ENCODE assay signal across 7 mouse cellular contexts in the genomic region with DNA sequence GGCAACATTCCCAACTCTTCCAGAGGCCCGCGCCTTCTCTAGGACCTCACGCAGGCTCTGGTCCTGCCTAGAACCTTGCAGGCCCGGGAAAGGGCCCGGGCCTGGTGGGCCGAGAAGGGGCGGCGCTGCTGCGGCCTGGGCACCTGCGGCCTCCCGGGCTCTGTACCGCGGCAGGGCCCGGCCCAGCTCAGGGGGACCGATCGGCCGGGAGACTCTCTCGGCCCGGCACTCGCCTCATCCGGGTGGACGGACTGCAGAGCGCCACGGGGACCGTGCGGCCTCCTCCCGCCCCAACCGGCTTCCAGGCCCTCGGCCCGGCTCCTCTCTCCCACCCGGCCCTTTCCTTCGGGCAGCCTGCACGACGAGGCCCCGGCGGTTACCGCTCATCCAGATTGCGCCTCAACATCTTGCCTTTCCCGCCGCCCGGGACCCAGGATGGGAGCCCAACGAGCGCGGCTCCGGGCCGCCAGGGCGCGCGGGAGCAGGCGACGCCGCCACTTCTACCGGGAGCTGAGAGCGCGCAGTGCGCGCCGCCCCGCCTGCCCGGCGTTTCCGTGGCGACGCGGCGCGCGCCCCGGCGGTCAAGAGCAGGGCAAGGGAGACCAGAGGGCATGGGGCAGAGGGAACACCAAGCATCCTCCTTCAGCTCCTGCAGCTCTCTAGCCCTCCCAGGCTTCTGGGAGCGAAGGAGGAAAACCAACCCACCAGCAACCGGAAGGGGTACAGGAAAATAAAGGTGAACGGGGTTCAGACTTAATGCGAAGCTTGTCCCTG. TPM values are rescaled to one million over a fixed set of nuclear protein-coding genes. Genes with fewer than 3 reads are reported as not detected.
DNase-seq lines count a peak whose midpoint lies in the region; ATAC-seq and TF ChIP-seq lines count a peak whose summit lies in the region.

Gene Fam92a (minus strand): TSS at position 698 of the 774 bp plus-strand sequence.

- no peaks in the 10 kb centered on the region; the same call in 1 of the 2 replicates for H3K36me3 ChIP-seq in intestine, postnatal 0 days (ENCODE audit: control insufficient read depth, insufficient read depth)
- H3K36me3 ChIP-seq in limb, embryonic 11.5 days (ENCODE audit: control insufficient read depth, insufficient read depth, low read length), result no peaks in the 10 kb centered on the region
- peaks cover 15% of the 10 kb centered on the region for H3K36me3 ChIP-seq in midbrain, embryonic 13.5 days

- H3K27ac ChIP-seq in intestine, postnatal 0 days (ENCODE audit: low read depth, low read length), result peak within 1 kb of the TSS; percentile 65
- H3K27ac ChIP-seq in limb, embryonic 11.5 days (replicated peaks; ENCODE audit: low read depth, low read length), result peak within 1 kb of the TSS; percentile 74
- peak within 1 kb of the TSS; percentile 96 for H3K27ac ChIP-seq in midbrain, embryonic 13.5 days

- H3K9ac ChIP-seq in intestine, postnatal 0 days (ENCODE audit: low read depth, low read length), result peak within 1 kb of the TSS; percentile 84
- peak within 1 kb of the TSS; percentile 98 for H3K9ac ChIP-seq in limb, embryonic 11.5 days (ENCODE audit: low read length)
- H3K9ac ChIP-seq in midbrain, embryonic 13.5 days (replicated peaks), result peak within 1 kb of the TSS; percentile 98

- H3K27me3 ChIP-seq in intestine, postnatal 0 days (replicated peaks; ENCODE audit: control insufficient read depth, insufficient read depth, low read length), result no peaks in the 10 kb centered on the region
- no peaks in the 10 kb centered on the region for H3K27me3 ChIP-seq in limb, embryonic 11.5 days (ENCODE audit: control insufficient read depth, insufficient read depth, low read length)
- no peaks in the 10 kb centered on the region for H3K27me3 ChIP-seq in midbrain, embryonic 13.5 days

- H3K4me1 ChIP-seq in intestine, postnatal 0 days (replicated peaks; ENCODE audit: control insufficient read depth, insufficient read depth, low read length), result no peaks in the 10 kb centered on the region
- peaks cover 3% of the 10 kb centered on the region; the same call in 1 of the 2 replicates for H3K4me1 ChIP-seq in limb, embryonic 11.5 days (ENCODE audit: control insufficient read depth, insufficient read depth, low read length)
- peaks cover 15% of the 10 kb centered on the region for H3K4me1 ChIP-seq in midbrain, embryonic 13.5 days (replicated peaks)

- ATAC-seq in granulocyte monocyte progenitor cell, adult 5-6 weeks (replicated peaks; ENCODE audit: poor library complexity, severe bottlenecking), result peak; percentile 74
- peak; percentile 86 for ATAC-seq in intestine, postnatal 0 days
- ATAC-seq in limb, embryonic 11.5 days (ENCODE audit: insufficient number of reproducible peaks, low FRiP score, low TSS enrichment, low read depth), result peak; percentile 80
- peak; percentile 95 for ATAC-seq in midbrain, embryonic 13.5 days

- peak; percentile 23; the same call in 1 of the 2 replicates for TF ChIP-seq CTCF in intestine, postnatal 0 days (IDR thresholded peaks at IDR 0.05; ENCODE audit: low read depth)

- H3K4me3 ChIP-seq in intestine, postnatal 0 days (ENCODE audit: low read depth, low read length), result peak within 1 kb of the TSS; percentile 71
- peak within 1 kb of the TSS; percentile 78 for H3K4me3 ChIP-seq in limb, embryonic 11.5 days (ENCODE audit: low read depth, low read length)
- peak within 1 kb of the TSS; percentile 88 for H3K4me3 ChIP-seq in midbrain, embryonic 13.5 days (replicated peaks)

- H3K9me3 ChIP-seq in intestine, postnatal 0 days (ENCODE audit: control insufficient read depth), result no peaks in the 10 kb centered on the region
- no peaks in the 10 kb centered on the region for H3K9me3 ChIP-seq in limb, embryonic 11.5 days (ENCODE audit: control insufficient read depth, low read length)
- H3K9me3 ChIP-seq in midbrain, embryonic 13.5 days, result no peaks in the 10 kb centered on the region

- DNase-seq in adrenal gland, postnatal 10 days, result peak; percentile 86
- peak; percentile 91 for DNase-seq in embryo, embryonic 11 days
- peak; percentile 81 for DNase-seq in limb, embryonic 11.5 days (ENCODE audit: low spot score)
- DNase-seq in spleen, adult 18-20 months, result peak; percentile 18 to 54

- WGBS in intestine, postnatal 0 days, result under 1% methylated on average over 69 of the region's 74 CpGs
- WGBS in limb, embryonic 11.5 days, result 1% methylated on average over 71 of the region's 74 CpGs
- WGBS in midbrain, embryonic 13.5 days, result under 1% methylated on average over 74 of the region's 74 CpGs

- peak within 1 kb of the TSS; percentile 92 for H3K4me2 ChIP-seq in intestine, postnatal 0 days (replicated peaks; ENCODE audit: low read depth)
- H3K4me2 ChIP-seq in limb, embryonic 11.5 days (ENCODE audit: low read depth, severe bottlenecking), result peak within 1 kb of the TSS; percentile 57
- H3K4me2 ChIP-seq in midbrain, embryonic 13.5 days (replicated peaks), result peak within 1 kb of the TSS; percentile 64

RNA-seq across cellular contexts. Expression of gene Fam92a, which starts in this region (rescaled TPM):
- total RNA-seq in adrenal gland, postnatal 10 days (2021), result 10 to 100 TPM; 33.8 to 36.2 TPM
- total RNA-seq in granulocyte monocyte progenitor cell, adult 5-6 weeks (2014; fragmentation: Nextera tagmentation), result 34.5 and 48.6 TPM in 2 replicates
- 37.3 and 45.8 TPM in 2 replicates for total RNA-seq in granulocyte monocyte progenitor cell, adult 5-6 weeks (2017)
- 33.9 and 34.6 TPM in 2 replicates for polyA plus RNA-seq in intestine, postnatal 0 days (2015; fragmentation: Nextera tagmentation; extraction: Ambion mirVana)
- polyA plus RNA-seq in limb, embryonic 11.5 days (2014; fragmentation: Nextera tagmentation; extraction: Ambion mirVana), result 116 and 120 TPM in 2 replicates
- 91.2 and 95.0 TPM in 2 replicates for polyA plus RNA-seq in midbrain, embryonic 13.5 days (2015; fragmentation: Nextera tagmentation; extraction: Ambion mirVana)

Comparison
In these comparisons a context has a peak if more than half of its experiments do, and no peak if none do; other contexts are left out.
1. Peak in every context shown above with its lines: DNase-seq, ATAC-seq, H3K4me3 ChIP-seq and H3K27ac ChIP-seq.
2. DNase-seq: peak in every context shown above with its lines; median percentile 91 in embryo, embryonic 11 days; 86 in adrenal gland, postnatal 10 days; 81 in limb, embryonic 11.5 days; 36 in spleen, adult 18-20 months.